Mouse (Mus musculus) heart, embryonic 15.5 days (tissue): ENCODE results near the gene Ranbp3. TPM values are rescaled to one million over a fixed set of nuclear protein-coding genes. Genes with fewer than 3 reads are reported as not detected.

Source experiments
- ATAC-seq: fragments of 200-750 bp; cut with Nextera tagmentation; replicated peaks from 2 replicates; pipeline ENCODE4 v1.8.0; 2017; ENCODE audit warnings: low read depth, moderate TSS enrichment; ENCODE audit not compliant: insufficient number of reproducible peaks, insufficient read depth, low FRiP score
- H3K27ac ChIP-seq: fragments of 300-500 bp; sonication (generic); 2 replicates; pipeline ENCODE4 v1.5.1; 2015; ENCODE audit warnings: mild to moderate bottlenecking, inconsistent platforms
- H3K27me3 ChIP-seq: fragments of 300-500 bp; sonication (generic); 2 replicates; pipeline ENCODE4 v1.6.1; 2015; ENCODE audit warnings: inconsistent platforms
- H3K36me3 ChIP-seq: fragments of 300-500 bp; sonication (generic); 2 replicates; pipeline ENCODE4 v1.6.1; 2015; ENCODE audit warnings: mild to moderate bottlenecking, inconsistent platforms
- H3K4me1 ChIP-seq: fragments of 300-500 bp; sonication (generic); replicated peaks from 2 replicates; pipeline ENCODE4 v1.6.1; 2015; ENCODE audit warnings: inconsistent platforms
- H3K4me2 ChIP-seq: fragments of 300-500 bp; sonication (generic); 2 replicates; pipeline ENCODE4 v1.6.1; 2015; ENCODE audit warnings: inconsistent platforms, mild to moderate bottlenecking, moderate library complexity
- H3K4me3 ChIP-seq: fragments of 300-500 bp; sonication (generic); 2 replicates; pipeline ENCODE4 v1.5.1; 2015; ENCODE audit warnings: mild to moderate bottlenecking, inconsistent platforms
- H3K9ac ChIP-seq: fragments of 300-500 bp; sonication (generic); 2 replicates; pipeline ENCODE4 v1.6.1; 2015; ENCODE audit warnings: mild to moderate bottlenecking, inconsistent platforms
- H3K9me3 ChIP-seq: fragments of 300-500 bp; sonication (generic); replicated peaks from 2 replicates; pipeline ENCODE4 v1.6.1; 2016; ENCODE audit warnings: inconsistent platforms
- WGBS: fragments of 180-500 bp; shearing (Covaris S2); methylation state at CpG from one replicate; pipeline ENCODE4 v1.1.7; 2015; ENCODE audit warnings: mixed read lengths; 5-methylcytosine and 5-hydroxymethylcytosine counted together
- polyA plus RNA-seq: library from polyadenylated mRNA; unstranded; fragments of >200 nt; fragmentation: Nextera tagmentation; extraction: Ambion mirVana; gene quantifications from 2 replicates; pipeline ENCODE4 v1.2.1, GENCODE M21; 2015

The Ranbp3 gene
- polyA plus RNA-seq, 1 experiment from 2014 or later: 51.9 TPM

GRCm38 (mm10) chr17:56681791-56682190 lies 8.7 kb downstream of the Ranbp3 start:
- Histone ChIP-seq H3K27ac (no peak overlapping the region), H3K4me3 (no peak overlapping the region), H3K4me1 (peaks cover 30% of the 10 kb centered on the region), H3K27me3 (no peaks in the 10 kb centered on the region), H3K9ac (no peak overlapping the region), H3K9me3 (no peaks in the 10 kb centered on the region), H3K4me2 (no peak overlapping the region), H3K36me3 (peaks cover 23% of the 10 kb centered on the region)
- WGBS: 58% methylated on average over 4 of the region's 4 CpGs
- ATAC-seq: no peak

DNA sequence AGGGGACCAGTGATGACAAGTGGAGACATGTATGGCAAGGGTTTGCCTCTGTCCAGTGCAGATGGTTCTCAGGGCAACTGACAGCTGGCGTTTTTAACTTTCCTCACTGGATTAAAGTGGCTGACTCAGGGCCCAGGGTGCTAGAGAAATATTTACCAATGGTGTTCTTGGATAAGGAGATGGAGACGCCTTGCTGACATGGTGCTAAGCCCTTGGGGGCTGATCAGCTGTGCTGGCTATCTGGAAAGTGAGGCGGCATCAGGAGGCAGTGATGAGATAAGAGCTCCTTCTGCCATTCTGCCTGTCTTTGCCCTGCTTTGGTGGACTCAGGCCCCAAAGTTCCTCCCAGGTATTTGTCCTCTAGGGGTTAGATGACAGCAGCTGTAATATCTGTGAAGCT lies 9.8 kb downstream of the Ranbp3 start:
- H3K4me2 ChIP-seq: no peak overlapping the region
- H3K27me3 ChIP-seq: no peaks in the 10 kb centered on the region
- no peak overlapping the region for H3K27ac ChIP-seq
- 0 out of 2 replicates have a peak overlapping the region, but pooled peaks have one; percentile 2 for H3K9ac ChIP-seq
- no peaks in the 10 kb centered on the region for H3K9me3 ChIP-seq
- 19% methylated on average over 3 of the region's 3 CpGs for WGBS
- H3K36me3 ChIP-seq: peaks cover 21% of the 10 kb centered on the region
- no peak for ATAC-seq
- peaks cover 37% of the 10 kb centered on the region for H3K4me1 ChIP-seq
- no peak overlapping the region for H3K4me3 ChIP-seq

DNA sequence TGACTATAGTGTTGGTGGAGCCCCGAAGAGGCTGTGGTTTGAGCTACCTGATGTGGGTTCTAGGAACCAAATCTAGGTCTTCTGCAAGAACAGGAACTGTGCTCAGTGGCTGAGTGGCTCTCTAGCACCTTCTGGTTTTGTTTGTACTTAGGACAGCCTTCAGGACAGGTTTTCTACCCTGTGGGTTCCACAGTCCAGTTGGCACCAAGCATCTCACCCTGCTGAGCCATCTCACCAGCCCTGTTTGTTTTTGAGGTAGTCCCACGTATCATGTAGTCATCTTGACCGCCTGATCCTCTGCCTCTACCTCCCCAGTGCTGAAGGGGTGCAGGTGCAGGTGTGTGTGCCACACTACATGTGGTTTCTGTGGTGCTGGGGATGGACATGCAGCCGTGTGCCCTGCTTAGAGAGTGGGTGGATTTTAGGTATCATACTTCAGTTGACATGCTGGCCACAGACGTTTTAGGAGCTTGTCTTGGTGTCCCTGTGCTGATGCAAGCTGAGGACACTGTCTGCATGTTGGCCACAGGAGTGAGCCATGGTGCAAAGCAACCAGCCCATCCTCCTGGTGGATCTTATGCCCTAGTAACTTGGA lies 10.5 kb downstream of the Ranbp3 start:
- peaks cover 26% of the 10 kb centered on the region for H3K36me3 ChIP-seq
- no peak overlapping the region for H3K4me2 ChIP-seq
- H3K9me3 ChIP-seq: no peaks in the 10 kb centered on the region
- no peak overlapping the region for H3K9ac ChIP-seq
- H3K27ac ChIP-seq: no peak overlapping the region
- WGBS: 80% methylated on average over 5 of the region's 5 CpGs
- ATAC-seq: no peak
- H3K4me3 ChIP-seq: no peak overlapping the region
- peaks cover 42% of the 10 kb centered on the region for H3K4me1 ChIP-seq
- H3K27me3 ChIP-seq: no peaks in the 10 kb centered on the region

- Histone ChIP-seq H3K4me3 (no peak overlapping the region), H3K36me3 (peaks cover 26% of the 10 kb centered on the region), H3K4me1 (peaks cover 42% of the 10 kb centered on the region), H3K9me3 (no peaks in the 10 kb centered on the region), H3K27me3 (no peaks in the 10 kb centered on the region), H3K4me2 (no peak overlapping the region), H3K9ac (no peak overlapping the region), H3K27ac (no peak overlapping the region)
- ATAC-seq: no peak
- WGBS: 83% methylated on average over 2 of the region's 2 CpGs
These were observed 11.6 kb downstream of the Ranbp3 start for GRCm38 (mm10) chr17:56684649-56685048.

- Histone ChIP-seq H3K4me2 (no peak overlapping the region), H3K27me3 (no peaks in the 10 kb centered on the region), H3K4me1 (peaks cover 48% of the 10 kb centered on the region), H3K9ac (no peak overlapping the region), H3K4me3 (no peak overlapping the region), H3K9me3 (no peaks in the 10 kb centered on the region), H3K36me3 (peaks cover 27% of the 10 kb centered on the region), H3K27ac (no peak overlapping the region)
- ATAC-seq: no peak
- WGBS: 83% methylated on average over 4 of the region's 4 CpGs
These were observed 13.7 kb downstream of the Ranbp3 start for GRCm38 (mm10) chr17:56686801-56687200.

DNA sequence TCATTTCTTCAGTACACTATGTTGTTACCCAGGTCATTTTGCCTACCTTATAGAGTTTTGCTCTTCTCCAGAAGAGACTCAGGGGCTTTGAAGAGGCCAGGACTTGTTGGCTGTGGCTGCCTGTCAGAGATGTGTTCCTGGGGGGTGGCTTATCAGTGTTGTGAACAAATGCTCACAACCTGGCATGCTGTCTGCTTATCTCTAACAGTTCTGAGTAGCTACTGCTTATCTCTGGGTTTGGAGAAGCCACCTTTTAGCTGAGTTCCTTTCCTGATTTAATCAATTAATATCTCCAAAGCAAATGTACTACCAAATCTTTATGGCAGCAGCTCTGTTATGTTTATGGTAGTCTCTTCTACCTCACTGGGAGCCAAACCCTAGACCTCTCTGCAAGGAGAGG lies 15.0 kb downstream of the Ranbp3 start:
- H3K36me3 ChIP-seq: peaks cover 29% of the 10 kb centered on the region

GRCm38 (mm10) chr17:56688689-56689088 lies 15.6 kb downstream of the Ranbp3 start:
- H3K4me1 ChIP-seq: peaks cover 46% of the 10 kb centered on the region
- 87% methylated on average over 2 of the region's 2 CpGs for WGBS

More for the DNA sequence above, 15.0 kb downstream of the Ranbp3 start:
- Histone ChIP-seq H3K4me3 (no peak overlapping the region), H3K27ac (no peak overlapping the region), H3K27me3 (no peaks in the 10 kb centered on the region), H3K9me3 (no peaks in the 10 kb centered on the region), H3K9ac (no peak overlapping the region), H3K4me2 (no peak overlapping the region), H3K4me1 (peaks cover 44% of the 10 kb centered on the region)
- ATAC-seq: no peak

GRCm38 (mm10) chr17:56693395-56693794 lies 20.3 kb downstream of the Ranbp3 start:
- peaks cover 42% of the 10 kb centered on the region for H3K36me3 ChIP-seq
- WGBS: 33% methylated on average over 1 of the region's 1 CpGs
- H3K9ac ChIP-seq: 0 out of 2 replicates have a peak overlapping the region, but pooled peaks have one; percentile 9
- H3K27me3 ChIP-seq: no peaks in the 10 kb centered on the region
- ATAC-seq: no peak
- H3K4me3 ChIP-seq: no peak overlapping the region
- peak overlapping the region; percentile 62 for H3K27ac ChIP-seq
- H3K4me2 ChIP-seq: 0 out of 2 replicates have a peak overlapping the region, but pooled peaks have one; percentile 19
- no peaks in the 10 kb centered on the region for H3K9me3 ChIP-seq
- peaks cover 34% of the 10 kb centered on the region for H3K4me1 ChIP-seq

More at GRCm38 (mm10) chr17:56688689-56689088, 15.6 kb downstream of the Ranbp3 start:
- Histone ChIP-seq H3K36me3 (peaks cover 29% of the 10 kb centered on the region), H3K27me3 (no peaks in the 10 kb centered on the region), H3K9me3 (no peaks in the 10 kb centered on the region), H3K27ac (no peak overlapping the region), H3K9ac (no peak overlapping the region), H3K4me2 (no peak overlapping the region), H3K4me3 (no peak overlapping the region)
- no peak for ATAC-seq

GRCm38 (mm10) chr17:56693851-56694310 lies 20.8 kb downstream of the Ranbp3 start:
- no peaks in the 10 kb centered on the region for H3K27me3 ChIP-seq
- H3K9ac ChIP-seq: 0 out of 2 replicates have a peak overlapping the region, but pooled peaks have one; percentile 9
- 36% methylated on average over 6 of the region's 6 CpGs for WGBS
- H3K9me3 ChIP-seq: no peaks in the 10 kb centered on the region
- H3K4me1 ChIP-seq: peaks cover 34% of the 10 kb centered on the region
- H3K27ac ChIP-seq: peak overlapping the region; percentile 62
- peaks cover 47% of the 10 kb centered on the region for H3K36me3 ChIP-seq
- 0 out of 2 replicates have a peak overlapping the region, but pooled peaks have one; percentile 19 for H3K4me2 ChIP-seq
- peak; percentile 74; the same call in 1 of the 2 replicates for ATAC-seq
- H3K4me3 ChIP-seq: no peak overlapping the region

DNA sequence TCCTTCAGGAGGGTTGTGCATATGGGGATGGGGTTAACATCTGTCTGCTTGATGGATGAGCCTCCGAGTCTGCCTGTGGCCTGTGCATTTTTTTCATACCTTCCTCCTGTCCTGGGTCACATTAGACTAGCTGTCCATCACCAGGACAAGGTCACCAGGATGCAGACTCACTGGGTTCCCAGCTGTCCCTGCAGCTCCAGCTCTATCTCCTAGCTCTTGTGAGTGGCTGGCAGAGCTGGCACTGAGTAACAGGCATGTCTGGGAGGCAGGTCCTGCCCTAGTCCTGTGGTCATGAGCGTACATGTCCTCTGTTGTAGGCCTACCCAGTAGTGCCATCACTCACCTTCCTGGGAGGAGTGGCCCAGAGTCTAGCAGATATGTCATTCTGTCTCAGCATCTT lies 27.4 kb downstream of the Ranbp3 start:
- Histone ChIP-seq H3K4me2 (no peak overlapping the region), H3K4me1 (no peaks in the 10 kb centered on the region; the same call in 1 of the 2 replicates), H3K27ac (no peak overlapping the region), H3K4me3 (no peak overlapping the region), H3K9me3 (no peaks in the 10 kb centered on the region), H3K27me3 (no peaks in the 10 kb centered on the region), H3K9ac (no peak overlapping the region), H3K36me3 (peaks cover 94% of the 10 kb centered on the region)
- WGBS: 62% methylated on average over 2 of the region's 2 CpGs
- ATAC-seq: no peak

GRCm38 (mm10) chr17:56703038-56703437 lies 29.9 kb downstream of the Ranbp3 start:
- WGBS: 73% methylated on average over 4 of the region's 4 CpGs
- Histone ChIP-seq H3K9ac (no peak overlapping the region), H3K9me3 (no peaks in the 10 kb centered on the region), H3K4me1 (no peaks in the 10 kb centered on the region), H3K27ac (no peak overlapping the region), H3K4me3 (no peak overlapping the region), H3K27me3 (no peaks in the 10 kb centered on the region), H3K36me3 (peaks cover 96% of the 10 kb centered on the region), H3K4me2 (no peak overlapping the region)
- ATAC-seq: no peak

DNA sequence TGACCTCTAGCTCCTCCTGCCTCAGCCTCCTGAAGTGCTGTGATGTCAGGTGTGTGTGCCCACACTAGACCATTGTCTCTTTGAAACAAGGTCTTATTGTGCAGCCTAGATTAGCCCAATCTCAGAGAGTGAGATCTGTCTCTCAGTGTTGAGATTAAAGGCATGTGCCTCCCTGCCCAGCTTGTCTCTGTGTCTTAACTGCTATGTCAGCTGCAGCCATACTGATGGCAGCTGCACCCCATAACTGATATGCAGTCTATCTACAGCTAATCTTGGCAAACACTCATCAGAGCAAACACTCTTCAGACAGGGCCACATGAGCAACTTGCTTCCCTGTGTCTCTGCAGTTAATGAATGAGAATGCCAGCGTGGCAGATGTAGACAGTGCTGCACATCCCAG lies 33.4 kb downstream of the Ranbp3 start:
- no peak overlapping the region for H3K4me2 ChIP-seq
- WGBS: 91% methylated on average over 1 of the region's 1 CpGs
- no peaks in the 10 kb centered on the region for H3K27me3 ChIP-seq
- H3K4me3 ChIP-seq: no peak overlapping the region
- peaks cover 95% of the 10 kb centered on the region for H3K36me3 ChIP-seq
- H3K9ac ChIP-seq: no peak overlapping the region
- no peak overlapping the region for H3K27ac ChIP-seq
- H3K4me1 ChIP-seq: no peaks in the 10 kb centered on the region
- no peak for ATAC-seq
- no peaks in the 10 kb centered on the region for H3K9me3 ChIP-seq
